Mouse (Mus musculus) hindbrain, postnatal 0 days (tissue): Measurements from ENCODE around the gene Wfdc12. TPM values are rescaled to one million over a fixed set of nuclear protein-coding genes. Genes with fewer than 3 reads are reported as not detected.

ENCODE experiments used
- ATAC-seq: fragments of 200-750 bp; cut with Nextera tagmentation; 2 replicates; pipeline ENCODE4 v1.8.0; 2017; ENCODE audit warnings: mild to moderate bottlenecking, moderate TSS enrichment, moderate library complexity
- DNase-seq: peaks from one replicate; pipeline ENCODE4 v3.0.0-alpha.2; 2015; ENCODE audit warnings: low spot score
- H3K27ac ChIP-seq: fragments of 300-500 bp; sonication (generic); 2 replicates; pipeline ENCODE4 v1.5.1; 2014; ENCODE audit warnings: mild to moderate bottlenecking
- H3K27me3 ChIP-seq: fragments of 300-500 bp; sonication (generic); 2 replicates; pipeline ENCODE4 v1.6.1; 2014; ENCODE audit warnings: low read length, mixed read lengths; ENCODE audit not compliant: insufficient read depth
- H3K36me3 ChIP-seq: fragments of 300-500 bp; sonication (generic); 2 replicates; pipeline ENCODE4 v1.6.1; 2014; ENCODE audit warnings: low read length, mixed read lengths; ENCODE audit not compliant: insufficient read depth
- H3K4me1 ChIP-seq: fragments of 300-500 bp; sonication (generic); 2 replicates; pipeline ENCODE4 v1.6.1; 2014; ENCODE audit warnings: antibody characterized with exemption, low read length, mixed read lengths; ENCODE audit not compliant: insufficient read depth
- H3K4me2 ChIP-seq: fragments of 300-500 bp; sonication (generic); 2 replicates; pipeline ENCODE4 v1.6.1; 2014; ENCODE audit warnings: low read depth, mild to moderate bottlenecking, low read length, moderate library complexity, mixed read lengths
- H3K4me3 ChIP-seq: fragments of 300-500 bp; sonication (generic); 2 replicates; pipeline ENCODE4 v1.5.1; 2014; ENCODE audit warnings: low read length
- H3K9ac ChIP-seq: fragments of 300-500 bp; sonication (generic); replicated peaks from 2 replicates; pipeline ENCODE4 v1.6.1; 2014; ENCODE audit warnings: mild to moderate bottlenecking, low read length, moderate library complexity, mixed read lengths
- H3K9me3 ChIP-seq: fragments of 300-500 bp; sonication (generic); 2 replicates; pipeline ENCODE4 v1.6.1; 2016; ENCODE audit warnings: low read length, mixed read lengths
- CTCF ChIP-seq: IDR thresholded peaks from 2 replicates; pipeline ENCODE4 v1.5.1; 2016; ENCODE audit warnings: antibody characterized with exemption, control low read depth, low read depth
- WGBS: fragments of 180-500 bp; shearing (Covaris S2); extraction: QIAGEN DNeasy Blood & Tissue Kit; methylation state at CpG from one replicate; pipeline ENCODE4 v1.1.7; 2014; 5-methylcytosine and 5-hydroxymethylcytosine counted together
- polyA plus RNA-seq: library from polyadenylated mRNA; unstranded; fragments of >200 nt; fragmentation: Nextera tagmentation; extraction: Ambion mirVana; gene quantifications from 2 replicates; pipeline ENCODE4 v1.2.1, GENCODE M21; 2015
- total RNA-seq: library from RNA; depleted of rRNA; stranded (reverse); fragments of >200 nt; gene quantifications from 2 replicates; pipeline ENCODE4 v1.2.3, GENCODE M21; 2014; rRNA removed

Wfdc12 gene
- total RNA-seq (not detected in 2 replicates), polyA plus RNA-seq (not detected in 2 replicates)

DNA sequence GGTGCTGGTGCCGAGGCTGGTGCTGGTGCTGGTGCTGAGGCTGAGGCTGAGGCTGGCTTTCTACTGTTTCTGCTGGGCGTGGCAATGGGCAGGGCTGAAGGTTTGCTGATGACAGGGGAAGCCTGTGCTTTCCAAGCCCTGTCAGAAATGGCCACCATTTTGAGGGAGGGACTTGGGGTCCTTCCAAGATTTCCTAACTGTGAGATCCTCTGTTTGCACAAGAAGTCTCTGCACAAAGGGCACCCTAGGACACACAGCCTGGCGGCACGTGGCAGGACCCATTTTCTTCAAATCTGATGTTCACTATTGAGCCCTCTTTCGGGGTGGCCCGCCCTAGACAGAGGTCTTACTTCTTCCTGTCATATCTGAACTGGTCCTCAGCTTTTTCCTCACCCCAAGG lies at the start of gene Wfdc12:
TSS of gene Wfdc12 (minus strand) at position 33 of the 400 bp plus-strand sequence.
- no peak within 1 kb of the TSS for H3K27ac ChIP-seq
- no peak for TF ChIP-seq CTCF
- H3K36me3 ChIP-seq, result no peaks in the 10 kb centered on the region
- WGBS, result 80% methylated on average over 6 of the region's 6 CpGs
- no peak for DNase-seq
- H3K4me2 ChIP-seq, result no peak within 1 kb of the TSS
- H3K4me1 ChIP-seq, result no peaks in the 10 kb centered on the region
- H3K4me3 ChIP-seq, result no peak within 1 kb of the TSS
- H3K9ac ChIP-seq, result no peak within 1 kb of the TSS
- H3K27me3 ChIP-seq, result no peaks in the 10 kb centered on the region
- no peak for ATAC-seq
- no peaks in the 10 kb centered on the region for H3K9me3 ChIP-seq

GRCm38 (mm10) chr2:164238366-164238765 lies 48.0 kb upstream of the Wfdc12 start, which contains the start of gene Svs2:
TSS of gene Svs2 (minus strand) at chr2:164238466.
- no peaks in the 10 kb centered on the region for H3K4me1 ChIP-seq
- no peak within 1 kb of the TSS for H3K4me3 ChIP-seq
- no peak for DNase-seq
- no peak for ATAC-seq
- H3K36me3 ChIP-seq, result no peaks in the 10 kb centered on the region
- H3K27me3 ChIP-seq, result no peaks in the 10 kb centered on the region
- 82% methylated on average over 3 of the region's 3 CpGs for WGBS
- H3K9me3 ChIP-seq, result no peaks in the 10 kb centered on the region
- no peak within 1 kb of the TSS for H3K9ac ChIP-seq
- no peak for TF ChIP-seq CTCF
- H3K27ac ChIP-seq, result no peak within 1 kb of the TSS
- H3K4me2 ChIP-seq, result no peak within 1 kb of the TSS

DNA sequence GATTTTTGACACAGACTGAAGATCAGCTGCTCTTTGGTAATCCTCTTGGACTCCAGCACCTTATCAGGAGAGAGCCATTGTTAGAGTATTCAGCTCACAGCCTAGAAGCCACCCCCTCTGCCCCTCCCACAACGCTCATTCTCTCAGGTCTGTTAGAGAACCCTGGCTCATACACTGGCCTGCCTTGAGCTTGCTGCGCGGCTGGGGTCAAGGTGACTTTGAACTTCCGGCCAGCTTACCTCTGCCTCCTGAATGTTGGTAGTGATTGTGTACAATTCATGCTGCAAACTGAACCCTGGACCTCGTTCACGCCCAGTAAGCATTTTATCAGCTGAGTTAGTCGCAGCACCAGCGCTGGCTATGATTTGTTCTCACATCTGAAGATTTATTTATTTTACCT lies 42.3 kb upstream of the Wfdc12 start:
- ATAC-seq (no peak), DNase-seq (no peak)
- Histone ChIP-seq H3K4me1 (no peaks in the 10 kb centered on the region), H3K4me3 (no peak overlapping the region), H3K4me2 (no peak overlapping the region), H3K27me3 (no peaks in the 10 kb centered on the region), H3K27ac (no peak overlapping the region), H3K9ac (no peak overlapping the region), H3K9me3 (no peaks in the 10 kb centered on the region), H3K36me3 (no peaks in the 10 kb centered on the region)
- WGBS, result 91% methylated on average over 8 of the region's 8 CpGs
- TF ChIP-seq CTCF, result no peak

DNA sequence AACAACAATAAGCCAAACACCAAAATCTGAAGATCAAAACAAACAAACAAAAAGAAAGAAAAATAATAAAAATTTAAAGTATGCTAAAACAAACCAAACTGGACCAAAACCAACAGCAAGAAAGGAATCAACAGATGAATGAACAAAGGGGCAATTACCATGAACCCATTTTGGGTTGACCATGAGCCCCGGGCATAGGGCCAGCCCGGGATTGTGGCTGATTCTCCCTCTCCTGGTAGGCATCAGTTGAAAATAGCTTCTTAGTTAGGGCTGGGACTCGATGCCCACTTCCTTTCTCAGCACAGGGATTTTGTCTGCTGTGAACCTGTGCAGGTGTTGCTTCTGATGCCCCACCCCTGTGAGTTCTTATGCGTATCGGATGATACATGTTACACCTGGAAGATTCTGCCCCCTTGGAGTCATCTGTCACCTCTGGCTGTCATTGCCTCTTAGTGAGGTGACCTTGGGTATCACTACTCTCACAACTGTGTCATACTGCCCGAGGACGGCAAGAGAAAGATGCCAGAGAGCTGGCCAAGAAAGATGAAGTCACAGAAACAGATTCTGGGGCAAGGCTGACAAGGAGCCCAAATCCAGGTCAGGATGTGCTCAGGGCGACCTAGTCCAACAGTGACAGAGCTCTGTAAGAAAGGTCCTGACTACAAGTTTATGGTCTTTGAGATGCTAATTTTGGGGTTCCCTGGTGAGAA lies 38.1 kb upstream of the Wfdc12 start:
- no peaks in the 10 kb centered on the region for H3K27me3 ChIP-seq
- DNase-seq (no peak), ATAC-seq (no peak)
- 89% methylated on average over 8 of the region's 8 CpGs for WGBS
- H3K9me3 ChIP-seq, result no peaks in the 10 kb centered on the region
- H3K4me3 ChIP-seq, result no peak overlapping the region
- H3K9ac ChIP-seq, result no peak overlapping the region
- H3K27ac ChIP-seq, result no peak overlapping the region
- no peaks in the 10 kb centered on the region for H3K4me1 ChIP-seq
- H3K4me2 ChIP-seq, result no peak overlapping the region
- no peaks in the 10 kb centered on the region for H3K36me3 ChIP-seq
- no peak for TF ChIP-seq CTCF

DNA sequence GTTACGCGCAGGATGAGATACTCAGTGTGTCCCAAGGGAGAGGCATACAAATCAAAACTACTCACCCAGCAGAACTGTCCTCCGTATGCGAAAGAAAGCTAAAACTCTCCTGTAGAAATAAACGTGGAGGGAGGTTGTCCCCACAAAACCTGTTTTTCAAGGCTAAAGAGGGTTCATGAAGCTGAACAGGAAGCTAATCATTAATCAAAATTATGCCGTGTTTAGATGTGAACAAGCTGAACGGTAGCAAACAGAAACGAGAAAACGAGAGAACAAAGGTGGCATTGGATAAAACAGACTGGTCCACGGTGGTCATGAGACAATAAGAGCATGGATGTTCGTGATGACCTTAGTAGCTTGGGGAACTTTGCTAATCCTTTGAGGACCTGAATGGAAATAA lies 31.1 kb upstream of the Wfdc12 start, which contains the start of gene Wfdc15b:
TSS of gene Wfdc15b (minus strand) at position 139 of the 400 bp plus-strand sequence.
- DNase-seq (no peak), ATAC-seq (no peak)
- Histone ChIP-seq H3K4me1 (no peaks in the 10 kb centered on the region), H3K9ac (no peak within 1 kb of the TSS), H3K27ac (no peak within 1 kb of the TSS), H3K36me3 (no peaks in the 10 kb centered on the region), H3K4me2 (no peak within 1 kb of the TSS), H3K9me3 (no peaks in the 10 kb centered on the region), H3K4me3 (no peak within 1 kb of the TSS), H3K27me3 (no peaks in the 10 kb centered on the region)
- 81% methylated on average over 11 of the region's 11 CpGs for WGBS
- no peak for TF ChIP-seq CTCF

- no peaks in the 10 kb centered on the region for H3K36me3 ChIP-seq
- no peaks in the 10 kb centered on the region for H3K4me1 ChIP-seq
- no peaks in the 10 kb centered on the region for H3K27me3 ChIP-seq
- H3K4me3 ChIP-seq, result no peak overlapping the region
- ATAC-seq (no peak), DNase-seq (no peak)
- 90% methylated on average over 9 of the region's 9 CpGs for WGBS
- no peak overlapping the region for H3K9ac ChIP-seq
- no peak overlapping the region for H3K27ac ChIP-seq
- H3K9me3 ChIP-seq, result no peaks in the 10 kb centered on the region
- no peak overlapping the region for H3K4me2 ChIP-seq
- no peak for TF ChIP-seq CTCF
Measured at GRCm38 (mm10) chr2:164219295-164219694, 28.9 kb upstream of the Wfdc12 start.

GRCm38 (mm10) chr2:164212711-164213110 lies 22.3 kb upstream of the Wfdc12 start:
- no peak overlapping the region for H3K4me3 ChIP-seq
- no peaks in the 10 kb centered on the region for H3K9me3 ChIP-seq
- no peak overlapping the region for H3K27ac ChIP-seq
- H3K27me3 ChIP-seq, result no peaks in the 10 kb centered on the region
- H3K36me3 ChIP-seq, result no peaks in the 10 kb centered on the region
- no peak overlapping the region for H3K4me2 ChIP-seq
- no peak for DNase-seq
- no peak for TF ChIP-seq CTCF
- H3K9ac ChIP-seq, result no peak overlapping the region
- no peak for ATAC-seq
- WGBS, result 83% methylated on average over 5 of the region's 5 CpGs
- H3K4me1 ChIP-seq, result no peaks in the 10 kb centered on the region
